Mouse (Mus musculus): ENCODE data around the gene Tubb3.

DNA sequence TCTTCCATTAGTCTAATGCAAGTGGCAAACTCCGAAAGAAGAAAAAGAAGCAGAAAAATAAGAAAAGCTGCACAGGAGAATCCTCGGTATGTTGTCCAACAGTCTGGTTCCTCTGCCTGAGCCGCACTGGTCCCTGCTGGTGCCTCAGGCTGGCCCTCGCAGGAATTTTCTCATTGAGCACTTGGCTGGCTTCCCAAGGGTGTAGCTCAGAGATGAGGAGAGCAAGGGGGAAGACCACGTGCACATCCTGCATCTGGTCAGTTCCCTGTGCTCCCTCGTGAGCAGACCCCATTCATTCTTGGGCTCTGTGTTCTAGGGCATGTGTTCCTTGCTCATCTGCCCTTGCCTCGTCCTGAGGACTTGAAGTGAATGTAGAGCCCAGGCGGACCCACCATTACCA, 28.7 kb upstream of the Tubb3 start:
- TF ChIP-seq CTCF (IDR thresholded peaks at IDR 0.05; ENCODE audit: low read depth, low read length) (no peak), POLR2A (IDR thresholded peaks at IDR 0.05; ENCODE audit: borderline replicate concordance, low read depth, low read length) (no peak)
